ENCODE assay signal across 17 mouse cellular contexts in genomic region chr13:32865591-32865990, GRCm38 (mm10). TPM values are rescaled to one million over a fixed set of nuclear protein-coding genes. Genes with fewer than 3 reads are reported as not detected.
DNase-seq lines count a peak whose midpoint lies in the region; ATAC-seq and TF ChIP-seq lines count a peak whose summit lies in the region.
"Had no signal": no experiment of that assay in that cellular context is flagged by ENCODE, and none has a peak within 500 bp of the region (broad histone marks: within the 10 kb centered on the region; RNA-seq: fewer than 3 reads in every experiment).

No protein-coding gene starts in this region.

- no peaks in the 10 kb centered on the region for H3K9me3 ChIP-seq in intestine, postnatal 0 days (ENCODE audit: control insufficient read depth)
- no peaks in the 10 kb centered on the region for H3K9me3 ChIP-seq in intestine, embryonic 15.5 days
- no peaks in the 10 kb centered on the region for H3K9me3 ChIP-seq in lung, embryonic 14.5 days (ENCODE audit: low read depth, low read length)
- H3K9me3 ChIP-seq in ES-E14 (ENCODE audit: control insufficient read depth, insufficient read depth, low read depth, low read length): no peaks in the 10 kb centered on the region
- H3K9me3 ChIP-seq: forebrain, embryonic 10.5 days had no signal

- H3K27me3 ChIP-seq in intestine, postnatal 0 days (replicated peaks; ENCODE audit: control insufficient read depth, insufficient read depth, low read length): no peaks in the 10 kb centered on the region
- no peaks in the 10 kb centered on the region for H3K27me3 ChIP-seq in intestine, embryonic 15.5 days (replicated peaks)
- H3K27me3 ChIP-seq in lung, embryonic 14.5 days (ENCODE audit: insufficient read depth, low read length): no peaks in the 10 kb centered on the region

- no peak overlapping the region for H3K27ac ChIP-seq in intestine, postnatal 0 days (ENCODE audit: low read depth, low read length)
- H3K27ac ChIP-seq in intestine, embryonic 15.5 days: no peak overlapping the region
- H3K27ac ChIP-seq in lung, embryonic 14.5 days (ENCODE audit: low read depth): no peak overlapping the region
- no peak overlapping the region for H3K27ac ChIP-seq in ES-E14 (ENCODE audit: insufficient read depth, low read depth, low read length, poor library complexity, severe bottlenecking)
- H3K27ac ChIP-seq: forebrain, embryonic 10.5 days had no signal

- H3K9ac ChIP-seq in intestine, postnatal 0 days (ENCODE audit: low read depth, low read length): no peak overlapping the region
- no peak overlapping the region for H3K9ac ChIP-seq in intestine, embryonic 15.5 days
- H3K9ac ChIP-seq in lung, embryonic 14.5 days: no peak overlapping the region
- H3K9ac ChIP-seq in ES-E14 (ENCODE audit: insufficient read depth, low read depth, low read length, poor library complexity, severe bottlenecking): no peak overlapping the region

- no peaks in the 10 kb centered on the region for H3K4me1 ChIP-seq in intestine, postnatal 0 days (replicated peaks; ENCODE audit: control insufficient read depth, insufficient read depth, low read length)
- no peaks in the 10 kb centered on the region for H3K4me1 ChIP-seq in intestine, embryonic 15.5 days (replicated peaks)
- H3K4me1 ChIP-seq in lung, embryonic 14.5 days (ENCODE audit: insufficient read depth): no peaks in the 10 kb centered on the region
- H3K4me1 ChIP-seq in ES-E14 (ENCODE audit: control insufficient read depth in 2 of 2, insufficient read depth in 2 of 2, low read length in 2 of 2, poor library complexity in 1 of 2): no peaks in the 10 kb centered on the region
- H3K4me1 ChIP-seq: forebrain, embryonic 10.5 days had no signal

- DNase-seq in lung, embryonic 14.5 days: peak; percentile 18
- no peak for DNase-seq in lung, postnatal 25 days (ENCODE audit: low spot score)
- DNase-seq in ES-E14 (ENCODE audit: low read depth, low spot score): no peak
- peak; percentile 32 for DNase-seq in lung, postnatal 36 days
- no peak for DNase-seq in urinary bladder, postnatal 36 days (ENCODE audit: low spot score in 2 of 2)
- DNase-seq: adrenal gland, postnatal 25 days; cerebellum, adult 11-12 months; embryo, embryonic 11 days; spleen, adult 18-20 months had no signal

- peak; percentile 62 for TF ChIP-seq CTCF in intestine, postnatal 0 days (IDR thresholded peaks at IDR 0.05; ENCODE audit: low read depth)
- peak; percentile 53 for TF ChIP-seq CTCF in lung, embryonic 14.5 days (IDR thresholded peaks at IDR 0.05; ENCODE audit: low read depth)

- H3K36me3 ChIP-seq in intestine, postnatal 0 days (ENCODE audit: control insufficient read depth, insufficient read depth): no peaks in the 10 kb centered on the region
- H3K36me3 ChIP-seq in intestine, embryonic 15.5 days: no peaks in the 10 kb centered on the region
- H3K36me3 ChIP-seq in lung, embryonic 14.5 days (ENCODE audit: insufficient read depth): no peaks in the 10 kb centered on the region
- H3K36me3 ChIP-seq in ES-E14 (ENCODE audit: control insufficient read depth, insufficient read depth, low read length, poor library complexity, severe bottlenecking): no peaks in the 10 kb centered on the region
- H3K36me3 ChIP-seq: forebrain, embryonic 10.5 days had no signal

- ATAC-seq in intestine, postnatal 0 days: no peak
- no peak for ATAC-seq in intestine, embryonic 15.5 days
- no peak for ATAC-seq in lung, embryonic 14.5 days (ENCODE audit: insufficient read depth)

- in situ Hi-C loops in ES-E14 (cut with MboI; ENCODE audit: low sequenced_read_pairs in 2 of 2, unreplicated experiment in 2 of 2): no loop called here

- H3K4me2 ChIP-seq in intestine, postnatal 0 days (replicated peaks; ENCODE audit: low read depth): no peak overlapping the region
- no peak overlapping the region for H3K4me2 ChIP-seq in intestine, embryonic 15.5 days (replicated peaks)
- no peak overlapping the region for H3K4me2 ChIP-seq in lung, embryonic 14.5 days

- 48% methylated on average over 2 of the region's 2 CpGs for WGBS in intestine, postnatal 0 days
- WGBS in intestine, embryonic 15.5 days: 56% methylated on average over 2 of the region's 2 CpGs
- 52% methylated on average over 2 of the region's 2 CpGs for WGBS in lung, embryonic 14.5 days

- H3K4me3 ChIP-seq in intestine, postnatal 0 days (ENCODE audit: low read depth, low read length): no peak overlapping the region
- H3K4me3 ChIP-seq in intestine, embryonic 15.5 days (replicated peaks): no peak overlapping the region
- H3K4me3 ChIP-seq in lung, embryonic 14.5 days (ENCODE audit: low read depth, low read length): no peak overlapping the region
- H3K4me3 ChIP-seq in ES-E14 (ENCODE audit: insufficient read depth in 1 of 2, low read depth in 1 of 2, low read length in 2 of 2, poor library complexity in 1 of 2, severe bottlenecking in 1 of 2): no peak overlapping the region
- H3K4me3 ChIP-seq: forebrain, embryonic 10.5 days had no signal

TF ChIP-seq in ES-E14, 5 proteins besides CTCF, POLR2A, EP300 and RAD21:
- TF ChIP-seq HCFC1 (IDR thresholded peaks at IDR 0.05; ENCODE audit: borderline replicate concordance, insufficient read depth, low read length) (no peak), MAFK (IDR thresholded peaks at IDR 0.05; ENCODE audit: insufficient read depth, low read depth, low read length) (no peak), ZNF384 (IDR thresholded peaks at IDR 0.05; ENCODE audit: low read depth, low read length) (no peak), ZC3H11A (IDR thresholded peaks at IDR 0.05; ENCODE audit: borderline replicate concordance, low read depth, low read length) (0 out of 2 replicates have a peak, but pooled peaks have one; percentile 10), CHD2 (IDR thresholded peaks at IDR 0.05; ENCODE audit: low read depth, low read length) (no peak)

RNA-seq across cellular contexts. Expression of gene Serpinb1a, which starts 14.6 kb away (rescaled TPM):
- polyA plus RNA-seq in intestine, postnatal 0 days (2015; fragmentation: Nextera tagmentation; extraction: Ambion mirVana): 598 and 670 TPM in 2 replicates
- 160 and 164 TPM in 2 replicates for polyA plus RNA-seq in intestine, embryonic 15.5 days (2015; fragmentation: Nextera tagmentation; extraction: Ambion mirVana)
- 5.1 and 6.4 TPM in 2 replicates for polyA plus RNA-seq in lung, embryonic 14.5 days (2014; fragmentation: Nextera tagmentation; extraction: Ambion mirVana)
- total RNA-seq in ES-E14 (2012; rRNA removed): 2.2 and 2.3 TPM in 2 replicates

RNA-seq across cellular contexts. Expression of gene Serpinb1c, which starts 32.4 kb away (rescaled TPM):
- polyA plus RNA-seq in intestine, postnatal 0 days (2015; fragmentation: Nextera tagmentation; extraction: Ambion mirVana): 0.16 TPM in 1 of 2 replicates, not detected in the other
- polyA plus RNA-seq in intestine, embryonic 15.5 days (2015; fragmentation: Nextera tagmentation; extraction: Ambion mirVana): not detected in 2 replicates
- not detected in 2 replicates for polyA plus RNA-seq in lung, embryonic 14.5 days (2014; fragmentation: Nextera tagmentation; extraction: Ambion mirVana)
- total RNA-seq in ES-E14 (2012; rRNA removed): not detected in 2 replicates
- total RNA-seq: adrenal gland, postnatal 25 days; layer of hippocampus, adult 18-20 months; megakaryocyte, adult 5-6 weeks had no signal
- polyA plus RNA-seq: forebrain, embryonic 10.5 days; heart, embryonic 14.5 days; hindbrain, embryonic 16.5 days; limb, embryonic 11.5 days had no signal

Comparison
In these comparisons a context has a peak if more than half of its experiments do, and no peak if none do; other contexts are left out.
1. DNase-seq: peak in lung, embryonic 14.5 days (single experiment) and lung, postnatal 36 days (single experiment); none in lung, postnatal 25 days (single experiment), ES-E14 (single experiment) and urinary bladder, postnatal 36 days (0 of 2).
2. RNA of gene Serpinb1a, which starts 14.6 kb away (polyA plus RNA-seq): 598 to 670 TPM in intestine, postnatal 0 days and 160 to 164 TPM in intestine, embryonic 15.5 days; 5.1 to 6.4 TPM in lung, embryonic 14.5 days; every median in the first group is over 10 times any median in the second.